Mouse (Mus musculus) stomach, postnatal 0 days (tissue): ENCODE measurements around the gene Gm17087. TPM values are rescaled to one million over a fixed set of nuclear protein-coding genes. Genes with fewer than 3 reads are reported as not detected.

Source experiments
- ATAC-seq: fragments of 200-750 bp; cut with Nextera tagmentation; 2 replicates; pipeline ENCODE4 v1.8.0; 2017; ENCODE audit not compliant: low FRiP score, low TSS enrichment
- DNase-seq: peaks from one replicate; pipeline ENCODE4 v3.0.0-alpha.2; 2016; ENCODE audit warnings: low spot score
- H3K27ac ChIP-seq: fragments of 300-500 bp; sonication (generic); replicated peaks from 2 replicates; pipeline ENCODE4 v1.5.1; 2014; ENCODE audit warnings: mild to moderate bottlenecking, control low read depth
- H3K27me3 ChIP-seq: fragments of 300-500 bp; sonication (generic); 2 replicates; pipeline ENCODE4 v1.6.1; 2014; ENCODE audit warnings: low read length; ENCODE audit not compliant: control insufficient read depth, insufficient read depth
- H3K36me3 ChIP-seq: fragments of 300-500 bp; sonication (generic); 2 replicates; pipeline ENCODE4 v1.6.1; 2014; ENCODE audit warnings: low read length, mixed read lengths; ENCODE audit not compliant: control insufficient read depth, insufficient read depth
- H3K4me1 ChIP-seq: fragments of 300-500 bp; sonication (generic); replicated peaks from 2 replicates; pipeline ENCODE4 v1.6.1; 2014; ENCODE audit warnings: antibody characterized with exemption; ENCODE audit not compliant: control insufficient read depth, insufficient read depth
- H3K4me2 ChIP-seq: fragments of 300-500 bp; sonication (generic); replicated peaks from 2 replicates; pipeline ENCODE4 v1.6.1; 2014; ENCODE audit warnings: low read depth, mild to moderate bottlenecking, control low read depth, moderate library complexity
- H3K4me3 ChIP-seq: fragments of 300-500 bp; sonication (generic); 2 replicates; pipeline ENCODE4 v1.5.1; 2014; ENCODE audit warnings: low read depth, low read length, control low read depth
- H3K9ac ChIP-seq: fragments of 300-500 bp; sonication (generic); 2 replicates; pipeline ENCODE4 v1.6.1; 2014; ENCODE audit warnings: mild to moderate bottlenecking, low read length, control low read depth, mixed read lengths
- H3K9me3 ChIP-seq: fragments of 300-500 bp; sonication (generic); 2 replicates; pipeline ENCODE4 v1.6.1; 2016; ENCODE audit warnings: low read length; ENCODE audit not compliant: control insufficient read depth
- CTCF ChIP-seq: IDR thresholded peaks from 2 replicates; pipeline ENCODE4 v1.5.1; 2016; ENCODE audit warnings: antibody characterized with exemption, low read depth, mild to moderate bottlenecking, moderate library complexity
- EP300 ChIP-seq: optimal IDR thresholded peaks from 2 replicates; pipeline ENCODE3; 2016; ENCODE audit warnings: antibody characterized with exemption
- WGBS: fragments of 180-500 bp; shearing (Covaris S2); extraction: QIAGEN DNeasy Blood & Tissue Kit; methylation state at CpG from one replicate; pipeline ENCODE4 v1.1.7; 2014; 5-methylcytosine and 5-hydroxymethylcytosine counted together
- polyA plus RNA-seq: library from polyadenylated mRNA; unstranded; fragments of >200 nt; fragmentation: Nextera tagmentation; extraction: Ambion mirVana; gene quantifications from 2 replicates; pipeline ENCODE4 v1.2.1, GENCODE M21; 2015

Gm17087 gene
- polyA plus RNA-seq, 1 experiment from 2014 or later = not detected

DNA sequence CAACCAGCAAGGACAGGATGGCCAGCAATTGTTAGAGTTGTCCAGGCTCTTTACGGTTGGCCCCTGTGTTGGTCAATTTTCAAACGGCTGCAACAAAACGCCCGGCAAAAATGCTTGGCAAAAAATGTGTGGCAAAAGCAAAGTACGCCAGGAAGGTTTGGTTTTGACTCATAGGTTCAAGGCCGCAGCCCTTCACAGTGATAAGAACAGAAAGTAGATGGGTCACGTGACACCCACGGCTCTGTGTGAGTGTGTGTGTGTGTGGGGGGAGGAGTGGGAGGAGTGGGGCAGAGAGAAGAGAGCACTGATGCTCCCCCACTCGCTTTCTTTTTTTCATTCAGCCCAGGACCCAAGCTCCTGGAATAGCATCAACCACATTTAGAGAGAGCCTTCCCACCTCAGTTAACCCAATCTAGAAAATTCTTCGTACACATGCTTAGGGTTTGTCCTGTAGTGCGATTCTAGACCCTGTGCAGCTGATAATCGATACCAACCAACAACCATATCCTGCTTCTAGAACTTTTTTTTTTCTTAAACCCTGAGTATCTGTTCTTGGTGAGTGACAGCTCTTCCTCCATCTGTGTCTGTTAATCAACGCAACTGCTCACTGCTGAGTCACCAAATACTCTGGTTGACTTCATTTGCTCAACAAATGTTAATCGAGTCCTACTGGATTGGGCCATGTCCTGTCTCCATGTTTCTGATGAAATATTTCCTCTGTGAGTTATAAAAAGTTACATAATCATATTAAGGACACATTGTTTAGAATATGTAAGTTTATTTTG lies 4.5 kb downstream of the Gm17087 start:
- H3K4me2 ChIP-seq = no peak overlapping the region
- H3K9ac ChIP-seq = no peak overlapping the region
- H3K36me3 ChIP-seq = no peaks in the 10 kb centered on the region
- 81% methylated on average over 14 of the region's 14 CpGs for WGBS
- ATAC-seq (no peak), DNase-seq (no peak)
- no peak overlapping the region for H3K4me3 ChIP-seq
- no peak for TF ChIP-seq EP300
- TF ChIP-seq CTCF = no peak
- no peak overlapping the region for H3K27ac ChIP-seq
- H3K27me3 ChIP-seq = no peaks in the 10 kb centered on the region
- no peaks in the 10 kb centered on the region for H3K9me3 ChIP-seq
- no peaks in the 10 kb centered on the region for H3K4me1 ChIP-seq

DNA sequence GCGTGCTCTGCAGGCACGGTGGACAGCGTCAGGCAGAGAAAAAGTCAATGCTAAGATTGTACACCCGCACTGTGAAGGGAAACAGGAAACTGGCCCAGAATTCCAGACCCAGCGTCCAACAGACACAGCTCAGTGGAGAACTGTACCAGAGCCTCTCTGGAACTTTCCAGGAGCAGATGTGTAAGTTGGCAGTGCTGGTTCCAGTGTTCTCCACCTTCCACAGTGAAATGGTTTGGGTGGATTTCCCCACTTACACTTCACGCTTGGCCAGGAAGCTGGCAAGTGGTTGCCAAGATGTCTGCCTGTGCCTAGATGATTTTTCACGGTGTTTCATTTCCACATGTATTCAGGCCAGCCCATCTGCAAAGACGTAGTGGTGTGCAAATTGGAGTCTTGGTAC lies 8.8 kb downstream of the Gm17087 start:
- TF ChIP-seq CTCF (no peak), EP300 (no peak)
- Histone ChIP-seq H3K4me3 (no peak overlapping the region), H3K9ac (no peak overlapping the region), H3K4me1 (no peaks in the 10 kb centered on the region), H3K27me3 (no peaks in the 10 kb centered on the region), H3K4me2 (no peak overlapping the region), H3K27ac (no peak overlapping the region), H3K36me3 (no peaks in the 10 kb centered on the region), H3K9me3 (no peaks in the 10 kb centered on the region)
- ATAC-seq (no peak), DNase-seq (no peak)
- 77% methylated on average over 8 of the region's 8 CpGs for WGBS

DNA sequence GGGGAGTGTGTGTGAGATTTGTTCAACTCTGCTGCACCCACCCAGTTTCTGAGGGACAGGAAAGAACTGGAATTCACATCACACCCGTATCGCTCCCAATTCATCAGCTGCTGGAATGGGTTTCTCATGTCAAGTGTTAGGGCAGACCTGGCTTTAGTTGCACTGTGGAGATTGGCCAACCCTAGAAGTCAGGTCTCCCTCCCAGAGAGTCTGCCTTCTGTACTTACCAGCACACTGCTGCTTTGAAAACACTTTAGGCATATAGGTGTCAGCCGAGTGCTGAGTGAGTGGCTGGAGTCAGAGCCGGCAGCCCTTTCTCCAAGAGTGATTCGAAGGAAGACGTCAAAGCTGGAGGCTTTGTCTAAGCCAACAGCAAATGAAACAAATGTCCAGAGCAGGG lies 10.5 kb downstream of the Gm17087 start:
- Histone ChIP-seq H3K36me3 (no peaks in the 10 kb centered on the region), H3K4me1 (no peaks in the 10 kb centered on the region), H3K27me3 (no peaks in the 10 kb centered on the region), H3K9ac (no peak overlapping the region), H3K27ac (no peak overlapping the region), H3K9me3 (no peaks in the 10 kb centered on the region), H3K4me3 (no peak overlapping the region), H3K4me2 (no peak overlapping the region)
- WGBS = 81% methylated on average over 6 of the region's 6 CpGs
- DNase-seq (no peak), ATAC-seq (no peak)
- TF ChIP-seq EP300 (no peak), CTCF (no peak)

DNA sequence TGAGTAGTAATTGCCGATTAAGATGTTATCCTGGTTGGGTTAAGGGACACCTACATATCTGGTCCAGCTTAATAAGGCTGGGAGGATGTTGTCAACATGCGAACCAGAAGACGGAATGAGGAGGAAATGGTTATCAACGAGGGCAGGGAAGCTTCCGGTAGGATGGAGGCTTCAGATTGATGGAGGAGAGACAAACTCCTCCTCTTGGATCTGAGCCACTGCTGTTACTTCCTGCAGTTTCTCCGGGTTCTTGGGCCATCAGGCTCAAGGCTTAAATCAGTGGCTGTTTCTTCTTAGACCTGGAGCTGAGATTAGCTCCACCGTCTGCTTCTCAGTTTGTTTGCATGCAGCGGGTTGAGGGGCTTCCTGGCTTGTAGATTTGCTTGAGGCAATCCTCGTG lies 11.0 kb downstream of the Gm17087 start:
- Histone ChIP-seq H3K36me3 (no peaks in the 10 kb centered on the region), H3K27ac (no peak overlapping the region), H3K4me2 (no peak overlapping the region), H3K9me3 (no peaks in the 10 kb centered on the region), H3K27me3 (no peaks in the 10 kb centered on the region), H3K4me3 (no peak overlapping the region), H3K9ac (no peak overlapping the region), H3K4me1 (no peaks in the 10 kb centered on the region)
- ATAC-seq (no peak), DNase-seq (no peak)
- TF ChIP-seq EP300 (no peak), CTCF (no peak)
- WGBS = 67% methylated on average over 9 of the region's 9 CpGs

DNA sequence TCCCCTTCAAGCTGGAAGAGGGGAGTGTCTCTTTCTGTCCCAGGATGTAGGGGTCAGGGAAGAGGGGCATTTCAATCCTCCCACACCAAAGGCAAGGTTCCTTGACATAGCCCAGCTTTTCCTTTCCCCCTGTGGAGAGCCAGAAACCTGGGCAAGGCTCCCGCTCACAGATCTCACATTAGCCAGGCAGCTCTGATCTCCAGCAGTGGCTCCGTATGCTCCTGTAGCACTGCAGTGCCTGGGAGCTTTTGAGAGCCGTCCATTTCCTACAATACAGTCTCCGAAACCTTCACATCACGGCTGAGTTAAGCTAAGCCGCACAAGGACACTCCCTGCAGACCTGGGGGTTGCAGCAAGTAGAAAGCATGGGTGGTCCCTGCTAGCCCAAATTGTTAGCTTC lies 12.5 kb downstream of the Gm17087 start:
- no peak overlapping the region for H3K4me3 ChIP-seq
- no peak for DNase-seq
- no peak overlapping the region for H3K27ac ChIP-seq
- no peaks in the 10 kb centered on the region for H3K36me3 ChIP-seq
- H3K9ac ChIP-seq = no peak overlapping the region
- no peak overlapping the region for H3K4me2 ChIP-seq
- H3K4me1 ChIP-seq = no peaks in the 10 kb centered on the region
- no peak for TF ChIP-seq CTCF
- no peak for TF ChIP-seq EP300
- no peak for ATAC-seq
- WGBS = 81% methylated on average over 6 of the region's 6 CpGs
- no peaks in the 10 kb centered on the region for H3K27me3 ChIP-seq
- H3K9me3 ChIP-seq = no peaks in the 10 kb centered on the region

DNA sequence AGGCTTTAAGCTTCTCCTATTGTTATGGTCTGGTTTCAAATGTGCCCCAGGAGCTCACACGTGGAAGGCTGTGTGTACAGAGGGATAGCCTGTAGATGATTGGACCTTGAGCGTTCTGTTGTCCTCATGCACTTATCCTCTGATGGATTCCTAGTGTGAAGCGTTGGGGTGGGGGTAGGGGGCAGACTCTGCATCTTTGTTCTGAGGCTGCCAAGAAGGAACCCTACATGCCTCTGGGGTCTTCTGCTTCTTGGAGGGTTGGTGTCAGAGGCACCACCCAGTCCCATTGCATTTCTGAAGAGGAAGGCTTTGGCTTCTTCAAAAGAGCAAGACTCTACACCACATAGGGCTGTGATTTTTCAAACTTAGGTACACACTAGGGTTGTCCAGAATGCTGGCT lies 13.1 kb downstream of the Gm17087 start:
- H3K4me3 ChIP-seq = no peak overlapping the region
- TF ChIP-seq EP300 (no peak), CTCF (no peak)
- H3K4me1 ChIP-seq = no peaks in the 10 kb centered on the region
- 69% methylated on average over 3 of the region's 3 CpGs for WGBS
- H3K27ac ChIP-seq = no peak overlapping the region
- ATAC-seq = no peak
- no peak overlapping the region for H3K9ac ChIP-seq
- no peak for DNase-seq
- no peaks in the 10 kb centered on the region for H3K27me3 ChIP-seq
- H3K9me3 ChIP-seq = no peaks in the 10 kb centered on the region
- no peak overlapping the region for H3K4me2 ChIP-seq
- no peaks in the 10 kb centered on the region for H3K36me3 ChIP-seq
